Mouse (Mus musculus): Measurements from ENCODE around the gene Pcbp1. TPM values are rescaled to one million over a fixed set of nuclear protein-coding genes. Genes with fewer than 3 reads are reported as not detected.

Gene Pcbp1
- 149 and 169 TPM in 2 replicates for polyA plus RNA-seq (2012; rRNA removed)

DNA sequence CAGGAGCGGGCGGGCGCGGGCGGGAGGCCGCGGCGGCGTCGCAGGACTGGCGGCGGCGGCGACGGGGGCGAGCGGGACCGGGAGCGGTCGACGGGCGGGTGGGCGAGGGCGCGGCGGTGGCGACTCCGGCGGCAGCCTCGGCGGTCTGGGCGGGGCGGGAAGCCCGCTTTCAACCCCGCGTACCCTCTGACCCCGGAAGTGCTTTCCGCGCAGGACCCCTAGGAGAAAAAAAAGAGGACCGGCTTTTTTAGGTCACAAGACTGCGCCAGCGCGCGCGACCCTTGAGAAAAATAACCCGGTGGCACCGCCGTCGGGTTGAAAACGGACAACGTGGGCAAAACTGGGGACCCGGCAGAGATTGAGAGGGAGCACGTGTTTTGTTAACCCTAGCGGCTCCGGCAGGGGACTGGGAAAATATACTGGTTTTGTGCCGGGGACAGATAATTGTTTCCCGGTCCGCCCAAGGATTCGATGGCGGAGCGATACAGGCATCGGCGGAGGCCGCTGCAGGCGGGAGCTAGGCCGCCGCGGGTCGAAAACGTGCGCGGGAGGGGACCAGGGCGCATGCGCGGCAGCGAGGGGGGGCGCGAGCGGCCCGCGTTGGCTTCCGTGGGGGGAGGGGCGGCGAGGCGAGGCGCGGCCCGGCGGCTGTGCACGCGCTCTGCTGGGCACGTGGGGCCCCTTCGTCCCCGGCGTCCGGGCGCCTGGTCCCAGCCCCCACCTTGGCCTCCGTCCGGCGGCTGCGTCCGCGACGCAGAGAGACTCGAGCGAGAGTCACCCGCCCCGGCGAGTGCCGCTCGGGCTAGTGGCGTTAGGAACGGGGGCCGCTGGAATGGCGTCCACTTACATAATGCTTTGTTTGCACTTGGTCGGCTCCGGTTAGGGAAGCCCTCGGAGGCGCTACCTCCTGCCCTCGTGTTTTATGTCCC lies at the start of gene Pcbp1:
Gene Pcbp1, minus strand, starts transcription at position 290 of the 929 bp plus-strand sequence.

Other genes with a start within 250 kb of the Pcbp1 start
- 6.9 and 7.5 TPM in 2 replicates for gene Fam136a, start 160.7 kb downstream of the Pcbp1 start, polyA plus RNA-seq (2012; rRNA removed)
- 6.6 and 9.0 TPM in 2 replicates for gene Snrpg, start 155.0 kb downstream of the Pcbp1 start, polyA plus RNA-seq (2012; rRNA removed)
- gene Pcyox1, start 129.2 kb downstream of the Pcbp1 start, polyA plus RNA-seq (2012; rRNA removed), result 14.1 and 16.2 TPM in 2 replicates
- gene Tia1, start 122.1 kb downstream of the Pcbp1 start, polyA plus RNA-seq (2012; rRNA removed), result 3.7 and 3.8 TPM in 2 replicates
- 1.5 and 3.6 TPM in 2 replicates for gene Gm44790, start 99.7 kb downstream of the Pcbp1 start, polyA plus RNA-seq (2012; rRNA removed)
- gene C87436, start 87.9 kb downstream of the Pcbp1 start, polyA plus RNA-seq (2012; rRNA removed), result 1.8 and 2.6 TPM in 2 replicates
- 127 and 206 TPM in 2 replicates for gene Asprv1, start 101.8 kb upstream of the Pcbp1 start, polyA plus RNA-seq (2012; rRNA removed)
- 24.7 and 27.2 TPM in 2 replicates for gene Mxd1, start 142.8 kb upstream of the Pcbp1 start, polyA plus RNA-seq (2012; rRNA removed)
- gene Snrnp27, start 158.2 kb upstream of the Pcbp1 start, polyA plus RNA-seq (2012; rRNA removed), result 1.4 and 2.9 TPM in 2 replicates
- gene Gmcl1, start 207.1 kb upstream of the Pcbp1 start, polyA plus RNA-seq (2012; rRNA removed), result 4.4 and 6.2 TPM in 2 replicates

All from stomach, adult 2 months (tissue).